In the genomic region with DNA sequence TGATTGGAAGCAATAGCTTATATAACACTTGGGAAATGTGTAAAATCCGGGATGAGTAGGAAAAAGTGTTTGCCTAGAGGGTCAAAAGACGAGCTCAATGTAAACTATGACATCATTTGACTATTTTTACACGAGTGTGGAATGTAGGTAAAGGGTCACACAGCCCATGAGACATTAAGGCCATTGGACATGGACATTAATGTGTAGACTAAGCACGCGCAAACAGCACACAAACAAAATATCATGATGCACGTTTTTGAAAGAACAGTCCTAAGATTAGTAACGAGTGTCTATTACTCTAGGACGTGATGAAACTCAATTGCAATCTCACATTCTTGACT, we compare ENCODE assay signal across 8 mouse cellular contexts. TPM values are rescaled to one million over a fixed set of nuclear protein-coding genes. Genes with fewer than 3 reads are reported as not detected.
DNase-seq lines count a peak whose midpoint lies in the region; ATAC-seq and TF ChIP-seq lines count a peak whose summit lies in the region.

No protein-coding gene starts in this region.

- no peaks in the 10 kb centered on the region for H3K27me3 ChIP-seq in intestine, embryonic 16.5 days (replicated peaks; ENCODE audit: control insufficient read depth, insufficient read depth, low read length)
- H3K27me3 ChIP-seq in neural tube, embryonic 12.5 days (replicated peaks) = no peaks in the 10 kb centered on the region

- peak overlapping the region; percentile 59 for H3K4me3 ChIP-seq in left cerebral cortex, adult 2 months
- H3K4me3 ChIP-seq in embryonic fibroblast, embryonic 13.5 days (ENCODE audit: insufficient read depth, low read length) = peak overlapping the region; percentile 37
- H3K4me3 ChIP-seq in intestine, embryonic 16.5 days (ENCODE audit: low read length) = peak overlapping the region; percentile 69
- H3K4me3 ChIP-seq in neural tube, embryonic 12.5 days = peak overlapping the region; percentile 57

- TF ChIP-seq CTCF in left cerebral cortex, adult 2 months (IDR thresholded peaks at IDR 0.05) = no peak
- TF ChIP-seq CTCF in embryonic fibroblast, embryonic 13.5 days (IDR thresholded peaks at IDR 0.05; ENCODE audit: borderline replicate concordance, insufficient read depth, low read length) = no peak

- TF ChIP-seq POLR2A in embryonic fibroblast, embryonic 13.5 days (IDR thresholded peaks at IDR 0.05; ENCODE audit: low read depth, low read length) = no peak

- peaks cover 2% of the 10 kb centered on the region; the same call in 1 of the 2 replicates for H3K4me1 ChIP-seq in embryonic fibroblast, embryonic 13.5 days (ENCODE audit: control insufficient read depth, insufficient read depth, low read length)
- H3K4me1 ChIP-seq in intestine, embryonic 16.5 days (ENCODE audit: control insufficient read depth, insufficient read depth, low read length) = peaks cover 8% of the 10 kb centered on the region
- peaks cover 4% of the 10 kb centered on the region; the same call in 1 of the 2 replicates for H3K4me1 ChIP-seq in neural tube, embryonic 12.5 days

- peak overlapping the region; percentile 63 for H3K4me2 ChIP-seq in intestine, embryonic 16.5 days (ENCODE audit: low read depth, low read length)
- H3K4me2 ChIP-seq in neural tube, embryonic 12.5 days (replicated peaks) = peak overlapping the region; percentile 64

- intact Hi-C loops in left cerebral cortex, adult 2 months (cut with DNase I) = loop anchor here (5.0 kb wide), 1 partner anchor 45 kb away; no protein-coding TSS in a partner anchor

- 15% methylated on average over 8 of the region's 8 CpGs for WGBS in intestine, embryonic 16.5 days
- WGBS in neural tube, embryonic 12.5 days = 39% methylated on average over 8 of the region's 8 CpGs

- ATAC-seq in intestine, embryonic 16.5 days = peak; percentile 56
- ATAC-seq in neural tube, embryonic 12.5 days (ENCODE audit: low FRiP score, low read depth) = no peak

- H3K9ac ChIP-seq in intestine, embryonic 16.5 days (ENCODE audit: low read depth, low read length) = peak overlapping the region; percentile 91
- H3K9ac ChIP-seq in neural tube, embryonic 12.5 days = peak overlapping the region; percentile 74; the same call in 1 of the 2 replicates

- no peaks in the 10 kb centered on the region for H3K36me3 ChIP-seq in intestine, embryonic 16.5 days (ENCODE audit: control insufficient read depth, insufficient read depth, low read length)
- H3K36me3 ChIP-seq in neural tube, embryonic 12.5 days = no peaks in the 10 kb centered on the region

- no peaks in the 10 kb centered on the region for H3K9me3 ChIP-seq in intestine, embryonic 16.5 days (ENCODE audit: control insufficient read depth, low read length)
- H3K9me3 ChIP-seq in neural tube, embryonic 12.5 days = no peaks in the 10 kb centered on the region

- peak overlapping the region; percentile 92 for H3K27ac ChIP-seq in left cerebral cortex, adult 2 months
- H3K27ac ChIP-seq in embryonic fibroblast, embryonic 13.5 days (ENCODE audit: insufficient read depth, low read length) = peak overlapping the region; percentile 82
- peak overlapping the region; percentile 96 for H3K27ac ChIP-seq in intestine, embryonic 16.5 days (ENCODE audit: low read length)
- H3K27ac ChIP-seq in neural tube, embryonic 12.5 days = no peak overlapping the region

- DNase-seq in left cerebral cortex, adult 2 months (ENCODE audit: extremely low spot score in 1 of 2, low spot score in 2 of 2) = no peak
- DNase-seq in left cerebral cortex, adult 11 months (ENCODE audit: low spot score) = no peak
- DNase-seq in ovary, postnatal 10 days (ENCODE audit: low spot score) = no peak
- no peak for DNase-seq in testis, postnatal 14 days (ENCODE audit: low spot score)
- no peak for DNase-seq in cerebellum, postnatal 10 days

RNA-seq across cellular contexts. Expression of a gene that starts 0.4 kb away (rescaled TPM):
- total RNA-seq in left cerebral cortex, adult 2 months (2021) = 10 to 100 TPM in 1 of 2 experiments, 1 to 10 TPM in 1; 9.5 to 10.4 TPM
- 19.7 and 28.9 TPM in 2 replicates for polyA plus RNA-seq in embryonic fibroblast, embryonic 13.5 days (2011; ENCODE audit: insufficient read length, low read depth, missing spikeins)
- 35.3 and 39.5 TPM in 2 replicates for polyA plus RNA-seq in intestine, embryonic 16.5 days (2015; fragmentation: Nextera tagmentation; extraction: Ambion mirVana)
- polyA plus RNA-seq in neural tube, embryonic 12.5 days (2016; fragmentation: Nextera tagmentation; extraction: Ambion mirVana) = 14.4 and 14.5 TPM in 2 replicates

RNA-seq across cellular contexts. Expression of a gene that starts 2.6 kb away (rescaled TPM):
- total RNA-seq in left cerebral cortex, adult 2 months (2021) = not detected
- polyA plus RNA-seq in embryonic fibroblast, embryonic 13.5 days (2011; ENCODE audit: insufficient read length, low read depth, missing spikeins) = not detected in 2 replicates
- polyA plus RNA-seq in intestine, embryonic 16.5 days (2015; fragmentation: Nextera tagmentation; extraction: Ambion mirVana) = not detected in 2 replicates
- not detected in 2 replicates for polyA plus RNA-seq in neural tube, embryonic 12.5 days (2016; fragmentation: Nextera tagmentation; extraction: Ambion mirVana)

RNA-seq across cellular contexts. Expression of a gene that starts 22.1 kb away (rescaled TPM):
- total RNA-seq in left cerebral cortex, adult 2 months (2021) = 10 to 100 TPM; 12.8 to 13.3 TPM
- 7.0 and 12.4 TPM in 2 replicates for polyA plus RNA-seq in embryonic fibroblast, embryonic 13.5 days (2011; ENCODE audit: insufficient read length, low read depth, missing spikeins)
- polyA plus RNA-seq in intestine, embryonic 16.5 days (2015; fragmentation: Nextera tagmentation; extraction: Ambion mirVana) = 159 and 188 TPM in 2 replicates
- 82.1 and 83.4 TPM in 2 replicates for polyA plus RNA-seq in neural tube, embryonic 12.5 days (2016; fragmentation: Nextera tagmentation; extraction: Ambion mirVana)

RNA-seq across cellular contexts. Expression of a gene that starts 36.8 kb away (rescaled TPM):
- total RNA-seq in left cerebral cortex, adult 2 months (2021) = 10 to 100 TPM; 18.5 to 18.8 TPM
- polyA plus RNA-seq in embryonic fibroblast, embryonic 13.5 days (2011; ENCODE audit: insufficient read length, low read depth, missing spikeins) = 6.5 and 6.7 TPM in 2 replicates
- 10.2 and 11.7 TPM in 2 replicates for polyA plus RNA-seq in intestine, embryonic 16.5 days (2015; fragmentation: Nextera tagmentation; extraction: Ambion mirVana)
- 21.4 and 22.6 TPM in 2 replicates for polyA plus RNA-seq in neural tube, embryonic 12.5 days (2016; fragmentation: Nextera tagmentation; extraction: Ambion mirVana)

RNA-seq across cellular contexts. Expression of a gene that starts 51.0 kb away (rescaled TPM):
- total RNA-seq in left cerebral cortex, adult 2 months (2021) = 1 to 10 TPM; 2.3 to 2.9 TPM
- polyA plus RNA-seq in embryonic fibroblast, embryonic 13.5 days (2011; ENCODE audit: insufficient read length, low read depth, missing spikeins) = 0.23 and 0.37 TPM in 2 replicates
- polyA plus RNA-seq in intestine, embryonic 16.5 days (2015; fragmentation: Nextera tagmentation; extraction: Ambion mirVana) = 12.9 and 20.6 TPM in 2 replicates
- 0.09 and 0.20 TPM in 2 replicates for polyA plus RNA-seq in neural tube, embryonic 12.5 days (2016; fragmentation: Nextera tagmentation; extraction: Ambion mirVana)
